ENCODE assay signal across 28 mouse cellular contexts in the genomic region with DNA sequence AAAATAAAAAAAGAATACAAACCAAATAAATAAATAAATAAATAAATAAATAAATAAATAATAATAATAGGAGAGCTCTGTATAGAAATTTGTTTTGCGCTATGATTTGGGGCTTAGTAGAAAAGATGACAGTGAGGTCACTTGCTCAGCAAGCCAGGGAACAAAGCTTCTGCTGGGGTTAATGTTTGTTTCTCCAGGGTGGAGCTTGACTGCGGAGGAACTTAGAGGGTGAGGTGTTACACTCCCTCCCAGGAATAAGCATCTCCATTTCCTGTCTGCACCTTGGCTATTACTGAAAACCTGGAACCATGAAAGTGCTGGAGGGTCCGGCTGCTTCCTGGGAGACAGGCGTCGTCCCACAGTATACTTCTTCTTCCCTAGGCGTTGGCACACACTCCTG. TPM values are rescaled to one million over a fixed set of nuclear protein-coding genes. Genes with fewer than 3 reads are reported as not detected.
DNase-seq lines count a peak whose midpoint lies in the region; ATAC-seq lines count a peak whose summit lies in the region.
"Had no signal": no experiment of that assay in that cellular context is flagged by ENCODE, and none has a peak within 500 bp of the region (broad histone marks: within the 10 kb centered on the region; RNA-seq: fewer than 3 reads in every experiment).

No protein-coding gene starts in this region.

- H3K27me3 ChIP-seq in intestine, embryonic 14.5 days (replicated peaks; ENCODE audit: control insufficient read depth, insufficient read depth, low read length) = no peaks in the 10 kb centered on the region
- H3K27me3 ChIP-seq in intestine, embryonic 16.5 days (replicated peaks; ENCODE audit: control insufficient read depth, insufficient read depth, low read length) = no peaks in the 10 kb centered on the region
- no peaks in the 10 kb centered on the region for H3K27me3 ChIP-seq in stomach, embryonic 15.5 days (replicated peaks)
- H3K27me3 ChIP-seq: CH12.LX; embryonic facial prominence, embryonic 13.5 days; forebrain, embryonic 12.5 days; forebrain, embryonic 15.5 days; heart, embryonic 13.5 days; Patski had no signal

- H3K4me2 ChIP-seq in intestine, embryonic 14.5 days (ENCODE audit: low read length) = no peak overlapping the region
- H3K4me2 ChIP-seq in intestine, embryonic 16.5 days (ENCODE audit: low read depth, low read length) = no peak overlapping the region
- no peak overlapping the region for H3K4me2 ChIP-seq in stomach, embryonic 15.5 days
- H3K4me2 ChIP-seq: embryonic facial prominence, embryonic 13.5 days; forebrain, embryonic 12.5 days; forebrain, embryonic 15.5 days; heart, embryonic 13.5 days; hindbrain, embryonic 14.5 days had no signal

- 0 out of 2 replicates have a peak, but pooled peaks cover 2% of the 10 kb centered on the region for H3K9me3 ChIP-seq in intestine, embryonic 14.5 days (ENCODE audit: control insufficient read depth, low read length)
- H3K9me3 ChIP-seq in intestine, embryonic 16.5 days (ENCODE audit: control insufficient read depth, low read length) = 0 out of 2 replicates have a peak, but pooled peaks cover 7% of the 10 kb centered on the region
- no peaks in the 10 kb centered on the region for H3K9me3 ChIP-seq in stomach, embryonic 15.5 days
- H3K9me3 ChIP-seq: forebrain, embryonic 12.5 days; forebrain, embryonic 15.5 days had no signal

- H3K4me3 ChIP-seq in intestine, embryonic 14.5 days (ENCODE audit: low read depth, low read length) = no peak overlapping the region
- H3K4me3 ChIP-seq in intestine, embryonic 16.5 days (ENCODE audit: low read length) = no peak overlapping the region
- H3K4me3 ChIP-seq in stomach, embryonic 15.5 days (replicated peaks) = no peak overlapping the region
- H3K4me3 ChIP-seq: embryonic facial prominence, embryonic 10.5 days; embryonic facial prominence, embryonic 13.5 days; erythroblast, embryonic 14.5 days; forebrain, embryonic 12.5 days; forebrain, embryonic 15.5 days; heart, embryonic 13.5 days had no signal

- WGBS in intestine, embryonic 14.5 days = 85% methylated on average over 6 of the region's 6 CpGs
- 72% methylated on average over 6 of the region's 6 CpGs for WGBS in intestine, embryonic 16.5 days
- WGBS in stomach, embryonic 15.5 days = 80% methylated on average over 6 of the region's 6 CpGs

- 0 out of 2 replicates have a peak, but pooled peaks have one; percentile 30 for ATAC-seq in intestine, embryonic 14.5 days (replicated peaks; ENCODE audit: low FRiP score, low TSS enrichment, low read depth)
- ATAC-seq in intestine, embryonic 16.5 days = peak; percentile 51
- no peak for ATAC-seq in stomach, embryonic 15.5 days (ENCODE audit: insufficient read depth, low FRiP score, low read depth)
- ATAC-seq: forebrain, embryonic 15.5 days; Patski had no signal

- H3K36me3 ChIP-seq in intestine, embryonic 14.5 days (ENCODE audit: control insufficient read depth, insufficient read depth, low read length) = no peaks in the 10 kb centered on the region
- no peaks in the 10 kb centered on the region for H3K36me3 ChIP-seq in intestine, embryonic 16.5 days (ENCODE audit: control insufficient read depth, insufficient read depth, low read length)
- no peaks in the 10 kb centered on the region for H3K36me3 ChIP-seq in stomach, embryonic 15.5 days
- H3K36me3 ChIP-seq: embryonic facial prominence, embryonic 10.5 days; embryonic facial prominence, embryonic 13.5 days; forebrain, embryonic 12.5 days; forebrain, embryonic 15.5 days; G1E; heart, embryonic 13.5 days had no signal

- intact Hi-C loops in left cerebral cortex, postnatal 10 days (cut with DNase I) = no loop called here

- H3K27ac ChIP-seq in intestine, embryonic 14.5 days (ENCODE audit: low read depth) = no peak overlapping the region
- H3K27ac ChIP-seq in intestine, embryonic 16.5 days (ENCODE audit: low read length) = 0 out of 2 replicates have a peak overlapping the region, but pooled peaks have one; percentile 13
- 0 out of 2 replicates have a peak overlapping the region, but pooled peaks have one; percentile 31 for H3K27ac ChIP-seq in stomach, embryonic 15.5 days
- H3K27ac ChIP-seq: embryonic facial prominence, embryonic 10.5 days; embryonic facial prominence, embryonic 13.5 days; forebrain, embryonic 12.5 days; forebrain, embryonic 15.5 days; heart, embryonic 13.5 days; hindbrain, embryonic 14.5 days; hindbrain, postnatal 0 days had no signal

- H3K4me1 ChIP-seq in intestine, embryonic 14.5 days (replicated peaks; ENCODE audit: control insufficient read depth, insufficient read depth, low read length) = no peaks in the 10 kb centered on the region
- H3K4me1 ChIP-seq in intestine, embryonic 16.5 days (ENCODE audit: control insufficient read depth, insufficient read depth, low read length) = no peaks in the 10 kb centered on the region
- no peaks in the 10 kb centered on the region for H3K4me1 ChIP-seq in stomach, embryonic 15.5 days
- H3K4me1 ChIP-seq: embryonic facial prominence, embryonic 10.5 days; embryonic facial prominence, embryonic 13.5 days; forebrain, embryonic 12.5 days; forebrain, embryonic 15.5 days had no signal

- H3K9ac ChIP-seq in intestine, embryonic 14.5 days (ENCODE audit: low read length) = no peak overlapping the region
- no peak overlapping the region for H3K9ac ChIP-seq in intestine, embryonic 16.5 days (ENCODE audit: low read depth, low read length)
- H3K9ac ChIP-seq in stomach, embryonic 15.5 days = no peak overlapping the region
- H3K9ac ChIP-seq: embryonic facial prominence, embryonic 13.5 days; forebrain, embryonic 12.5 days; forebrain, embryonic 15.5 days; heart, embryonic 13.5 days; hindbrain, embryonic 14.5 days had no signal

- no peak for DNase-seq in intestine, embryonic 14.5 days (ENCODE audit: low spot score)
- no peak for DNase-seq in embryo, embryonic 9.5 days (ENCODE audit: extremely low spot score)
- DNase-seq in left cerebral cortex, postnatal 10 days (ENCODE audit: extremely low spot score in 1 of 2, low spot score in 2 of 2) = no peak
- DNase-seq in layer of hippocampus, adult 18-20 months (ENCODE audit: low spot score in 2 of 2) = no peak
- DNase-seq: adrenal gland, adult 2 months; adrenal gland, postnatal 14 days; B cell, adult 2 months; cerebellum, adult 11 months; cerebellum, adult 2 months; cerebellum, adult 9-11 months; cerebellum, postnatal 25 days; gastrocnemius, postnatal 25 days; heart, adult 18-20 months; heart, postnatal 14 days; heart, postnatal 4 days had no signal

RNA-seq across cellular contexts. Expression of gene Plac8, which starts 24.0 kb away (rescaled TPM):
- polyA plus RNA-seq in intestine, embryonic 14.5 days (2014; fragmentation: Nextera tagmentation; extraction: Ambion mirVana) = 256 and 280 TPM in 2 replicates
- polyA plus RNA-seq in intestine, embryonic 16.5 days (2015; fragmentation: Nextera tagmentation; extraction: Ambion mirVana) = 438 and 445 TPM in 2 replicates
- polyA plus RNA-seq in stomach, embryonic 15.5 days (2015; fragmentation: Nextera tagmentation; extraction: Ambion mirVana) = 209 and 223 TPM in 2 replicates
- not detected for total RNA-seq in left cerebral cortex, postnatal 10 days (2021)
- total RNA-seq in layer of hippocampus, adult 18-20 months (2021) = not detected
